8 mouse cellular contexts compared by ENCODE assay signal in the genomic region with DNA sequence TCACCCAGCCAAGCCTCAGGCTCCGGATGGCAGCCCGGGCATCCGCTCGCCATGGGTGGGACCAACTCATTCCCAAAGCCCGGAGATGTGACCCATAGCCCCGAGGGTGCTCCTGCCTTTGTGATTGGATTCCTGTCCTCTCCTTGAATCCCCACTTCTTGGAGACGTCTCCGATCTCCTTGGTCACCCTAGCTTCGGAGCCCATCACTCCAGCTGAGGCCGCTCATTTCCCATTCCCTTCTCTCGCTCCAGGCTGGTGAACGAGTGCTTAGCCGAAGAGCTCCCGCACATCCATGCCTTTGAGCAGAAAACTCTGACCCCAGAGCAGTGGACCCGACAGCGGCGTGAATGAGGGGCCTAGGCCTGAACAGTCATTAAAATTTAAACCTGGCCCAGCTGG. TPM values are rescaled to one million over a fixed set of nuclear protein-coding genes. Genes with fewer than 3 reads are reported as not detected.
DNase-seq lines count a peak whose midpoint lies in the region; ATAC-seq and TF ChIP-seq lines count a peak whose summit lies in the region.

No protein-coding gene starts in this region.

- H3K4me1 ChIP-seq in lung, embryonic 14.5 days (ENCODE audit: insufficient read depth) = peaks cover 8% of the 10 kb centered on the region
- H3K4me1 ChIP-seq in embryonic facial prominence, embryonic 15.5 days = peaks cover 29% of the 10 kb centered on the region
- peaks cover 8% of the 10 kb centered on the region; the same call in 1 of the 2 replicates for H3K4me1 ChIP-seq in intestine, postnatal 0 days (replicated peaks; ENCODE audit: control insufficient read depth, insufficient read depth, low read length)
- peaks cover 56% of the 10 kb centered on the region for H3K4me1 ChIP-seq in neural tube, embryonic 15.5 days

- 3% methylated on average over 17 of the region's 17 CpGs for WGBS in lung, embryonic 14.5 days
- 5% methylated on average over 17 of the region's 17 CpGs for WGBS in embryonic facial prominence, embryonic 15.5 days
- WGBS in intestine, postnatal 0 days = 2% methylated on average over 17 of the region's 17 CpGs
- WGBS in neural tube, embryonic 15.5 days = 1% methylated on average over 17 of the region's 17 CpGs

- DNase-seq in lung, embryonic 14.5 days = no peak
- DNase-seq in lung, postnatal 4 days = no peak
- no peak for DNase-seq in left cerebral cortex, adult 9 months (ENCODE audit: low spot score in 2 of 2)
- no peak for DNase-seq in urinary bladder, postnatal 4 days (ENCODE audit: low spot score in 2 of 2)

- no peak overlapping the region for H3K27ac ChIP-seq in lung, embryonic 14.5 days (ENCODE audit: low read depth)
- H3K27ac ChIP-seq in embryonic facial prominence, embryonic 15.5 days (replicated peaks) = peak overlapping the region; percentile 68; the same call in 1 of the 2 replicates
- no peak overlapping the region for H3K27ac ChIP-seq in intestine, postnatal 0 days (ENCODE audit: low read depth, low read length)
- peak overlapping the region; percentile 97 for H3K27ac ChIP-seq in neural tube, embryonic 15.5 days (replicated peaks)

- no peaks in the 10 kb centered on the region for H3K27me3 ChIP-seq in lung, embryonic 14.5 days (ENCODE audit: insufficient read depth, low read length)
- no peaks in the 10 kb centered on the region for H3K27me3 ChIP-seq in embryonic facial prominence, embryonic 15.5 days
- H3K27me3 ChIP-seq in intestine, postnatal 0 days (replicated peaks; ENCODE audit: control insufficient read depth, insufficient read depth, low read length) = no peaks in the 10 kb centered on the region
- no peaks in the 10 kb centered on the region for H3K27me3 ChIP-seq in neural tube, embryonic 15.5 days (replicated peaks)

- H3K4me3 ChIP-seq in lung, embryonic 14.5 days (ENCODE audit: low read depth, low read length) = peak overlapping the region; percentile 81
- H3K4me3 ChIP-seq in embryonic facial prominence, embryonic 15.5 days (replicated peaks) = peak overlapping the region; percentile 72
- peak overlapping the region; percentile 88 for H3K4me3 ChIP-seq in intestine, postnatal 0 days (ENCODE audit: low read depth, low read length)
- H3K4me3 ChIP-seq in neural tube, embryonic 15.5 days (replicated peaks) = peak overlapping the region; percentile 88

- peaks cover 16% of the 10 kb centered on the region for H3K36me3 ChIP-seq in lung, embryonic 14.5 days (ENCODE audit: insufficient read depth)
- peaks cover 14% of the 10 kb centered on the region for H3K36me3 ChIP-seq in embryonic facial prominence, embryonic 15.5 days
- H3K36me3 ChIP-seq in intestine, postnatal 0 days (ENCODE audit: control insufficient read depth, insufficient read depth) = peaks cover 21% of the 10 kb centered on the region
- peaks cover 42% of the 10 kb centered on the region for H3K36me3 ChIP-seq in neural tube, embryonic 15.5 days

- H3K4me2 ChIP-seq in lung, embryonic 14.5 days = peak overlapping the region; percentile 94
- H3K4me2 ChIP-seq in embryonic facial prominence, embryonic 15.5 days (replicated peaks) = peak overlapping the region; percentile 86
- peak overlapping the region; percentile 92 for H3K4me2 ChIP-seq in intestine, postnatal 0 days (replicated peaks; ENCODE audit: low read depth)
- peak overlapping the region; percentile 95 for H3K4me2 ChIP-seq in neural tube, embryonic 15.5 days

- no peak for ATAC-seq in lung, embryonic 14.5 days (ENCODE audit: insufficient read depth)
- ATAC-seq in embryonic facial prominence, embryonic 15.5 days (ENCODE audit: insufficient number of reproducible peaks, low FRiP score, low TSS enrichment, low read depth) = no peak
- ATAC-seq in intestine, postnatal 0 days = 0 out of 2 replicates have a peak, but pooled peaks have one; percentile 1
- peak; percentile 3; the same call in 1 of the 2 replicates for ATAC-seq in neural tube, embryonic 15.5 days (ENCODE audit: low FRiP score)
- no peak for ATAC-seq in granulocyte monocyte progenitor cell, adult 5-6 weeks (replicated peaks; ENCODE audit: poor library complexity, severe bottlenecking)

- no peaks in the 10 kb centered on the region for H3K9me3 ChIP-seq in lung, embryonic 14.5 days (ENCODE audit: low read depth, low read length)
- H3K9me3 ChIP-seq in embryonic facial prominence, embryonic 15.5 days (replicated peaks) = no peaks in the 10 kb centered on the region
- H3K9me3 ChIP-seq in intestine, postnatal 0 days (ENCODE audit: control insufficient read depth) = no peaks in the 10 kb centered on the region
- H3K9me3 ChIP-seq in neural tube, embryonic 15.5 days (replicated peaks) = no peaks in the 10 kb centered on the region

- TF ChIP-seq CTCF in lung, embryonic 14.5 days (IDR thresholded peaks at IDR 0.05; ENCODE audit: low read depth) = no peak
- no peak for TF ChIP-seq CTCF in intestine, postnatal 0 days (IDR thresholded peaks at IDR 0.05; ENCODE audit: low read depth)

- H3K9ac ChIP-seq in lung, embryonic 14.5 days = peak overlapping the region; percentile 90
- peak overlapping the region; percentile 78 for H3K9ac ChIP-seq in embryonic facial prominence, embryonic 15.5 days
- H3K9ac ChIP-seq in intestine, postnatal 0 days (ENCODE audit: low read depth, low read length) = peak overlapping the region; percentile 51
- peak overlapping the region; percentile 80 for H3K9ac ChIP-seq in neural tube, embryonic 15.5 days (replicated peaks)

RNA-seq across cellular contexts. Expression of gene Slx1b, which starts 0.7 kb away (rescaled TPM):
- polyA plus RNA-seq in lung, embryonic 14.5 days (2014; fragmentation: Nextera tagmentation; extraction: Ambion mirVana) = 8.9 and 9.7 TPM in 2 replicates
- polyA plus RNA-seq in embryonic facial prominence, embryonic 15.5 days (2015; fragmentation: Nextera tagmentation; extraction: Ambion mirVana) = 9.8 and 12.5 TPM in 2 replicates
- 4.8 and 5.5 TPM in 2 replicates for polyA plus RNA-seq in intestine, postnatal 0 days (2015; fragmentation: Nextera tagmentation; extraction: Ambion mirVana)
- 13.9 and 18.2 TPM in 2 replicates for polyA plus RNA-seq in neural tube, embryonic 15.5 days (2015; fragmentation: Nextera tagmentation; extraction: Ambion mirVana)
- total RNA-seq in granulocyte monocyte progenitor cell, adult 5-6 weeks (2014; fragmentation: Nextera tagmentation) = 9.3 and 13.3 TPM in 2 replicates
- total RNA-seq in granulocyte monocyte progenitor cell, adult 5-6 weeks (2017) = 5.4 and 6.3 TPM in 2 replicates

RNA-seq across cellular contexts. Expression of gene Bola2, which starts 1.1 kb away (rescaled TPM):
- 123 and 126 TPM in 2 replicates for polyA plus RNA-seq in lung, embryonic 14.5 days (2014; fragmentation: Nextera tagmentation; extraction: Ambion mirVana)
- polyA plus RNA-seq in embryonic facial prominence, embryonic 15.5 days (2015; fragmentation: Nextera tagmentation; extraction: Ambion mirVana) = 121 TPM in 2 replicates
- 80.4 and 98.2 TPM in 2 replicates for polyA plus RNA-seq in intestine, postnatal 0 days (2015; fragmentation: Nextera tagmentation; extraction: Ambion mirVana)
- 131 and 154 TPM in 2 replicates for polyA plus RNA-seq in neural tube, embryonic 15.5 days (2015; fragmentation: Nextera tagmentation; extraction: Ambion mirVana)
- 151 and 195 TPM in 2 replicates for total RNA-seq in granulocyte monocyte progenitor cell, adult 5-6 weeks (2014; fragmentation: Nextera tagmentation)
- total RNA-seq in granulocyte monocyte progenitor cell, adult 5-6 weeks (2017) = 135 and 158 TPM in 2 replicates

RNA-seq across cellular contexts. Expression of gene Coro1a, which starts 11.3 kb away (rescaled TPM):
- polyA plus RNA-seq in lung, embryonic 14.5 days (2014; fragmentation: Nextera tagmentation; extraction: Ambion mirVana) = 29.2 and 29.3 TPM in 2 replicates
- 43.8 and 44.7 TPM in 2 replicates for polyA plus RNA-seq in embryonic facial prominence, embryonic 15.5 days (2015; fragmentation: Nextera tagmentation; extraction: Ambion mirVana)
- polyA plus RNA-seq in intestine, postnatal 0 days (2015; fragmentation: Nextera tagmentation; extraction: Ambion mirVana) = 21.5 TPM in 2 replicates
- 120 and 192 TPM in 2 replicates for polyA plus RNA-seq in neural tube, embryonic 15.5 days (2015; fragmentation: Nextera tagmentation; extraction: Ambion mirVana)
- 497 and 510 TPM in 2 replicates for total RNA-seq in granulocyte monocyte progenitor cell, adult 5-6 weeks (2014; fragmentation: Nextera tagmentation)
- total RNA-seq in granulocyte monocyte progenitor cell, adult 5-6 weeks (2017) = 409 and 441 TPM in 2 replicates

RNA-seq across cellular contexts. Expression of gene Sult1a1, which starts 20.1 kb away (rescaled TPM):
- 1.4 and 2.6 TPM in 2 replicates for polyA plus RNA-seq in lung, embryonic 14.5 days (2014; fragmentation: Nextera tagmentation; extraction: Ambion mirVana)
- polyA plus RNA-seq in embryonic facial prominence, embryonic 15.5 days (2015; fragmentation: Nextera tagmentation; extraction: Ambion mirVana) = 10.0 and 12.2 TPM in 2 replicates
- polyA plus RNA-seq in intestine, postnatal 0 days (2015; fragmentation: Nextera tagmentation; extraction: Ambion mirVana) = 6.8 and 8.2 TPM in 2 replicates
- polyA plus RNA-seq in neural tube, embryonic 15.5 days (2015; fragmentation: Nextera tagmentation; extraction: Ambion mirVana) = 3.4 and 5.1 TPM in 2 replicates
- total RNA-seq in granulocyte monocyte progenitor cell, adult 5-6 weeks (2014; fragmentation: Nextera tagmentation) = 0.85 TPM in 1 of 2 replicates, not detected in the other
- 0.56 and 1.6 TPM in 2 replicates for total RNA-seq in granulocyte monocyte progenitor cell, adult 5-6 weeks (2017)

RNA-seq across cellular contexts. Expression of gene Sgf29, which starts 47.2 kb away (rescaled TPM):
- polyA plus RNA-seq in lung, embryonic 14.5 days (2014; fragmentation: Nextera tagmentation; extraction: Ambion mirVana) = 49.5 and 61.3 TPM in 2 replicates
- polyA plus RNA-seq in embryonic facial prominence, embryonic 15.5 days (2015; fragmentation: Nextera tagmentation; extraction: Ambion mirVana) = 43.4 and 49.5 TPM in 2 replicates
- 21.7 and 25.8 TPM in 2 replicates for polyA plus RNA-seq in intestine, postnatal 0 days (2015; fragmentation: Nextera tagmentation; extraction: Ambion mirVana)
- polyA plus RNA-seq in neural tube, embryonic 15.5 days (2015; fragmentation: Nextera tagmentation; extraction: Ambion mirVana) = 53.2 and 64.5 TPM in 2 replicates
- total RNA-seq in granulocyte monocyte progenitor cell, adult 5-6 weeks (2014; fragmentation: Nextera tagmentation) = 129 and 133 TPM in 2 replicates
- 53.3 and 79.1 TPM in 2 replicates for total RNA-seq in granulocyte monocyte progenitor cell, adult 5-6 weeks (2017)

Comparison
In these comparisons a context has a peak if more than half of its experiments do, and no peak if none do; other contexts are left out.
1. ATAC-seq: peak in intestine, postnatal 0 days (single experiment) and neural tube, embryonic 15.5 days (single experiment); none in lung, embryonic 14.5 days (single experiment), embryonic facial prominence, embryonic 15.5 days (single experiment) and granulocyte monocyte progenitor cell, adult 5-6 weeks (single experiment).
2. H3K27ac ChIP-seq: peak in embryonic facial prominence, embryonic 15.5 days (single experiment) and neural tube, embryonic 15.5 days (single experiment); none in lung, embryonic 14.5 days (single experiment) and intestine, postnatal 0 days (single experiment).
3. Peak in every context shown above with its lines, with median percentiles within 50 percentile points of each other: H3K4me2 ChIP-seq, H3K4me3 ChIP-seq and H3K9ac ChIP-seq.